Mouse (Mus musculus): Measurements from ENCODE around the gene Abhd15.

DNA sequence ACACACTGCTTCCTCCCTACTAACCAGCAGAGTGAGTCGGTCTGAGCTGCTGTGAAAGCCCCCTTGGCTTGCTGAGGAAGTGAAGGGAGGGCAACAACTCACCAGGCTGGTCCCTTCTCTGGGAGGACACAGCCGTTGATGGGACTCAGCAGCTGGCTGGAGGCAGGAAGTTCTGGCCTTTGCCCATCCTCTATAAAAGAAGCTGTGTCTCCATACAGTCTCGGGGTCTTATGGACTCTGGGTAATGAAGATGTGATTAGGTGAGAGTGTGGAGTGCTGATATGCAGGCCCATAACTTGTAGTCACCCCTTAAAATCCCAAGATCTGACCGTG lies 20.6 kb upstream of the Abhd15 start:
- TF ChIP-seq CTCF (IDR thresholded peaks at IDR 0.05) (no peak), EP300 (IDR thresholded peaks at IDR 0.05) (no peak)
